Mouse (Mus musculus) induced T-regulatory cell, adult 2 months (primary cell): ENCODE measurements around the gene Gm7876.
"Not testable (repeated sequence)": the region's sequence is repeated elsewhere in the genome, so short reads cannot be mapped to it uniquely, and the experiment has no call there.

ENCODE experiments used
- DNase-seq: peaks from one replicate; pipeline ENCODE4 v3.0.0-alpha.2; 2012; ENCODE audit warnings: low read depth

The Gm7876 gene

DNA sequence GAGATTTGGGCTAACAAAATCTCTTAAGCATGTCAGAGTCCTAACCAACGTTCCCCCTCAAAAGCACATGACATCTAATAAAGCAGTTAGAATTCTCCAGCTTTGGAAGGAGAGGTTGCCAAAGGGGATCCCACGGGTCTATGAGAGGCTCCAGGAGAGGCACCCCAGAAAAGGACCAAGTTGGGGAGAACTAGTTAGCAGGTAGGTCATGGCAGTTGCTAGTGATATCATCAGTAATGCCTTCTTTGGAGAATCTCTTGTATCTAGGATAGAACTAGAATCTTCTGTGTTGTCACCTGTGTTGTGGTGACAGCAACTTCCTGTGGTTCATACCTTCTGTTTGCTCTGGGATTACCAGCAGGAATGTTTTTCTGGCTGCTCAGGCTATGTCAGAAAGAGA is at the start of gene Gm7876:
Gene Gm7876 (plus strand): TSS at position 301 of the 400 bp plus-strand sequence.
- DNase-seq: not testable (repeated sequence)

DNA sequence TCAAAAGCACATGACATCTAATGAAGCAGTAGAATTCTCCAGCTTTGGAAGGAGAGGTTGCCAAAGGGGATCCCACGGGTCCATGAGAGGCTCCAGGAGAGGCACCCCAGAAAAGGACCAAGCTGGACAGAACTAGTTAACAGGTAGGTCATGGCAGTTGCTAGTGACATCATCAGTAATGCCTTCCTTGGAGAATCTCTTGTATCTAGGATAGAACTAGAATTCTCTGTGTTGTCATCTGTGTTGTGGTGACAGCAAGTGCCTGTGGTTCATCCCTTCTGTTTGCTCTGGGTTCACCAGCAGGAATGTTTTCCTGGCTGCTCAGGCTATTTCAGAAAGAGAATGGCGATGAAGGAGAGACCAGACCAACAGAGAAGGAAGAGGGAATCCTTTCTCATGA is 45.1 kb upstream of the Gm7876 start, which contains the start of gene Gm3239:
Gene Gm3239 (plus strand): TSS at position 301 of the 400 bp plus-strand sequence.
- not testable (repeated sequence) for DNase-seq

DNA sequence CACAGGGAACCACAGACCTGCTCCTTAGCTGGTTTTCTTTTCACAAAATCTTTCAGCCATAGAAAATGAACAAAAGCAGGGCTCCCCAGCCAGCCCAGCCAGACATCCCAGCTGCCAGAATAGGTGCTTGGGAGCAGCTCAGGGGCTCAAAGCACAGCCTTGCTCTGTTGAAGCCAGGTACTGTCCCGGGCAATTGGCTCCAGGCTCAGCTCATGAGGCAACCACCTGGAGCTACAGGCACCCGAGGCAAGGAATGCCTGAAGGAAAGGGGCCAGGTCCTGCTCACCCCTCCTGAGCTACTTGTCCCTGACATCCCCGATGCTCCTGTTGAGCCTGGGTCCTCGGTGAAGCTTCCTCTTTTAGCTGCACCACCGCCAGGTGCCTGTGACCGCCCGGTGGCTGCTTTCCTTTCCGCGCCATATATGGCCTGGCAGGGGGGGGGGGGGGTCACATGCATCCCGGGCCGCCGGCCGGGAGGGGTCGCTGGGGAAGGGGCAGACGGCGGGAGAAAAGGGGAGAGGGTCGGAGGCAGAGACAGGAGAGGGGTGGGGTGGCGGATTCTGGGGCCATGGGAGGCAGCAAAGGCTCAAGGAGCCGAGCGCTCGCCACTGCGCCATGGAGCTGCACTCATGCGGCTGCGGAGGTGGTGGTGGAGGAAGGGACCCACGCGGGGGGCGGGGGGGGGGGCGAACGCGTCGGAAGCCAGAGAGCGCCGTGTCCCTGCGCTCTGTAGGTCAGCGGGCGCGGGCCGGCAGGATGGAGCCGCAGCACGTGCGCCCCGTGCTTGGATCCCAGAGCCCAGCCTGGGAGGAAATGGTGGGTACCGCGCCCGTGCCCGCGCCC is 17.2 kb downstream of the Gm7876 start, which contains the start of gene Gm3252:
Gene Gm3252 (plus strand): TSS at position 738 of the 843 bp plus-strand sequence.
- not testable (repeated sequence) for DNase-seq
